Mouse (Mus musculus) gastrocnemius, postnatal 10 days (tissue): ENCODE data around the gene Net1. TPM values are rescaled to one million over a fixed set of nuclear protein-coding genes. Genes with fewer than 3 reads are reported as not detected.
A peak's percentile ranks its signal among the peaks of the same experiment; 100 is the strongest.
"Not testable (repeated sequence)": the region's sequence is repeated elsewhere in the genome, so short reads cannot be mapped to it uniquely, and the experiment has no call there.

ENCODE experiments used
- DNase-seq: peaks from one replicate; pipeline ENCODE4 v3.0.0; 2021; ENCODE audit warnings: mixed read lengths
- long read RNA-seq, 2 experiments: library from polyadenylated mRNA; stranded (forward); transcript quantifications; one replicate each; pipeline ENCODE4 v2.0.0; 2021
- total RNA-seq, 2 experiments: library from RNA; stranded (reverse); gene quantifications; 2 replicates each; pipeline ENCODE4 v1.2.3; 2021

Gene Net1
- 10 to 100 TPM; 48.0 to 48.7 TPM for total RNA-seq
- long read RNA-seq, experiment 1, transcript Net1-202 (10 exons, 3,871 nt), result major isoform, 13 of 18 reads
- long read RNA-seq, experiment 1, partial matches to known transcripts, result 1 of 18 reads
- long read RNA-seq, experiment 1, other reads (novel, unspliced or antisense), result 4 of 18 reads
- long read RNA-seq, experiment 2, transcript Net1-202 (10 exons, 3,871 nt), result major isoform, 10 of 16 reads
- long read RNA-seq, experiment 2, partial matches to known transcripts, result 4 of 16 reads
- long read RNA-seq, experiment 2, other reads (novel, unspliced or antisense), result 1 of 16 reads

- peak; percentile 89 for DNase-seq
These were observed at the start of gene Net1, which contains the start of gene Tubal3 for GRCm38 (mm10) chr13:3917571-3918311. TSS of gene Net1 (minus strand) at chr13:3918220. TSS of gene Tubal3 (plus strand) at chr13:3918274.

GRCm38 (mm10) chr13:3951198-3951914 is 33.3 kb upstream of the Net1 start:
- DNase-seq, result no peak

GRCm38 (mm10) chr13:3949477-3949876 is 31.5 kb upstream of the Net1 start:
- DNase-seq, result no peak

- DNase-seq, result no peak
These were observed 29.2 kb upstream of the Net1 start for GRCm38 (mm10) chr13:3947267-3947666.

DNA sequence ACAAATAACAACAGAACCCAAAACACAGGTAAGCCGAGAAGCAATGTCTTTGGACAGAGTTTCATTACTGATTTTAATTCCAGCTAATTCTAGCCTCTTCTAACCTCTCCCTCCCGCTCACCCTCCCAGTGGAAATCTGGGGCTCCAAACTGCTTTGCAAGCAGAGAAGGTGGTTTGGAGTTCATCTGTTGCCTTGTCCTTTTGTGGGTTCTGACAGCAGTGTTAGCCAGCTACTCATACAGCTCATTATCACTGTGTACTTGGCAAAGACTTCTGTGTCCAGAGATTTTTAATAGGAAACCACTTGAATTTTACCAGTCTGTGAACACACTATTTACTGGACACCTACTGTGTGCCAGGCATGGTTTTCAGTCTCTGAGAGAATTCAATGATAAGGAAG is 27.2 kb upstream of the Net1 start, which contains the start of gene Ucn3:
Gene Ucn3, minus strand, starts transcription at position 101 of the 400 bp plus-strand sequence.
- no peak for DNase-seq

DNA sequence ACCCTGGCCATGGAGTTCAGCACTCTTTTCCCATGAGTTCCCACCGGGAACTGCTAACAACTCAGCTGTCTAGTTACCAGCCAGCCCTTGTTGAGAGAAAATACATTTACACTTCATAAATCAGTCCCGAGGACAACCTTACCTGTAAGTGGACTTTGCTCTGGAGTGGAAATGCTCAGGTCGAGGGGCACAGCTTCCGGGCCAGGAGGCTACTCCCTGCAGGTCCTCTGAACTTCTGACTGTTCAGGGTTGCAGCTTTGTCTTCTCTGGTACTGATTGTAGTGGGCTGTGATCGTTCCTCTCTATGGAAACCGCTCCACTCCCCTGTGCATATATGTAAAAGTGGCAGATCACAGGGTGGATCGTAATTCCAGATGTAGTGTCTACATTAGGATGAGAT is 26.7 kb upstream of the Net1 start:
- DNase-seq, result no peak

DNA sequence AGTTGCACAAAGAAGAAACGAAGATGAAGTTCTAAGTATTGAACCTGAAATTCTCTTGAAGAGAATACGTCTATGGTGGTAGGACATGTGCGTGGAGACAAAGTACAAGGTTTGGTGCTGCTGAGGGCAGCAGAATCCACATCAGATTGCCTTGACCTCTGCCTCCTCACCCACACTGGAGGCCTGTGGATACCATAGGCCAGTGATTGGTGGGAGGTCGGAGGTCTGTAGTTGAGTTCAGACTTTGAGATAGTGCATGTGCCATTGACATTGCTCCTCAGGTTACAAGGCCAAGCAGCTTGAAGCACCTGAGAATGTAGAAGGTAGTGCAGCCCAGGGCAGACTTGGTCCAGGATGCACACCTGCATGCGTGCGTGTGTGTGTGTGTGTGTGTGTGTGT is 8.0 kb upstream of the Net1 start:
- no peak for DNase-seq

DNA sequence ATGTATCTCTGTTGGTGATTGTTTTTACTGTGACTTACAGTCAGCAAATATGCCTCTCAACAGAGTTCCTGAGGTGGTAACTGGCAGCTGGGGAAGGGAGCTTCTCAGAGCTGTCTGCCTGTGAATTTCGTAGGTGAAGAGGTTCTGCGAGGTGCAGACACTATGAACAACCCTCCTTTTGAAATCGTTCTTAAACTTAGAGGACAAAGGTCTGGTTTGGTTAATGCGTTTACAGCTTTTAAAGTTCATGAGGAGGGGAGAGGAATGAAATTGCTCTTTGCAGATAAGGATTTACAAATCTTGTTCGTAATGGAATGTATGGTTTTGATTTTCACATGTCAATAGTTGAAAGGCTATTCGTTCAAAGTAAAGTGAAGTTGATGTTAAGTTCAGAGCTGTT is 7.6 kb upstream of the Net1 start:
- DNase-seq, result no peak

GRCm38 (mm10) chr13:3924483-3924882 is 6.5 kb upstream of the Net1 start:
- no peak for DNase-seq

DNA sequence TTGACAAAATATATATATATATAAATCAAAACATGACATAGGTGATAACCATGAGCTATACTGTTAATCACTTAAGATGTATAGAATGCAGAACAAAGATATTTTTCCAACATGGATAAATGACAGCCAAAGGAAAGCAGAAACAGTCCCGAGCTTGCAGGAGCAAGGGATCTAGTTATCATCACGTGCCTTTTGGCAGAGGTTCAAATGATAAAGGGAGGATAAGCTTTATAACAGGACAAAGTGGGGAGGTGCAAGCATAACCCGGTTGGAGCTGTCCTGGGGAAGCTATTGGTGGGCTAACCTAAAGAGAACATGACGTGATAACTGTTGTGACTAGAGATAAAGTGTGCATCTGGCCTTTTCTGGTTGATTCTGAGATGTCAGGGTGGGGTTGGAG is 4.5 kb downstream of the Net1 start:
- no peak for DNase-seq

DNA sequence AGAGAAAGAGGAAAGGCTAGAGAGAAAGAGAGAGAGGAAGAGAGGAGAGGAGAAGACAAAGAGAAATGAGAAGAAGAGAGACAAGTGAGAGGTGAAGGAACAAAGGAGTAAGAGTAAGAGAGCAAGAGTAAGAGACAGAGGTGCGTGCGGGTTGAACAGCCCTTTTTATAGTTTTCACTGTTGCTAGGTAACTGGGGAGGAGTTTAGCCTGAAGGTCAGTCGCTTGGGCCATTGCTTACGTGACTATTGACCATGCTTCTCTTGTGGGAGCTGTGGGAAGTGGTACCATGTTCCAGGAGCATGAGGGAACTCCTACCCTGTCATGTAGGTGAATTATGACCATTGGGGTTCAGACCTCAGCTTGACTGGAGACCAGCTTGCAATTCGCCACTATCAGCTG is 7.7 kb downstream of the Net1 start:
- no peak for DNase-seq

DNA sequence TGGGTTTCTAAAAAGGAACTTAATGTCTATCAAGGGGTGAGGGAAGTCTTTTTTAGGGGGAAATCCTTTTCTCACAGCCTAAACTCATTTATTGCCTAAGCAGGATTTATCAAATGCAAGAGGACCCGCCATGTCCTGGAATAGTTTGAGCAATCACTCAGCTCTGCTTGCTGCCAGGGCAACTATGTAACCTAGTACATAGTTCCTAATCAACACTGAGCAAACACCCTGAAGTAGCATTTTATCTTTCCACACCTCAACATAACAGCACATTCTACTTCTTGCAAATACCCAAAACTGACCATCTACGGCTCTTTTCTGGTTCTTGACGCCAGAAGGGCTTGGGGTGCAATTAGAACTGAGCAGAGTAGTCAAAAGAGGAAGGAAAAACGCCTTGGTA is 9.8 kb downstream of the Net1 start:
- no peak for DNase-seq

DNA sequence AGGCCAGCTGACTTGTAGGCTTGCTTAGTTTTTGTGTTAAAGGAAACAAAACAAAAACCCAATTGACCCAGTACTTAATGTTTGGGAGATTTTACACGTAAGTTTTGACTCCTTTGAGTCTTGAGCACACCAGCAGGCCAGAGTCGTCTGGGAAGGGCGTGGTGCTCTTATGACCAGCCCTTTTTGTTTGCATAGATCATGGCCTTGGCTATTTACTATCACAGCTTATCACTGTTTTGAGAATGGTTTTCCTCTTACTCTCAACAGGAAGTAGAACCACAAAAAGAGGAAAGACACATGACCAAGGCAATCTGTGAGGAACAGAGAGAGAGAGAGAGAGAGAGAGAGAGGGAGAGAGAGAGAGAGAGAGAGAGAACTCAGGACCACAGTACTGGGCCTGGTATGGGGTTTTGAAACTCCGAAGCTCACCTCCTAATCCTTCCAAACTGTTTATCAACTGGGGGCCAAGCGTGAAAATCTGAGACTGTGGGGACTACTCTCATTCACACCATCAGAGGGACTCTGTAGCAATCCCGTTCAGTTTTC is 10.8 kb downstream of the Net1 start:
- no peak for DNase-seq

DNA sequence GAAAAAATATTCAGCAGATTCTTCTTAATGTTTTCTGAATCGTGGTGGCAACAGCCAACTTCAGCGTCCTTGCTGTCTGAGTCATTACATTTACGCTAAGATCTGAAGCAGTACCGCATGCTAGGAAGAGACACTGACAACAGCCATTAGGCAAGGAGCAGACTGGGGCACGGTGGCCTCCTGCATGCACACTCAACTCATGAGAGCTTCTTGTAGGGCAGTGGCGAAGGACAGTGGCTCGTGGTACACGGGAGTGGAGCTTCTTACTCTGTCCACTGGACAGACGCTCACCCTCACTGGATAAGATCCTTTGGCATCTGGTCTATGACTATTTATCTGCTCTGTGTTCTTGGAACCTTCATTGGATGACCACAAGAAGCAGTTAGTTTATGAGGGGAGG is 18.7 kb downstream of the Net1 start:
- no peak for DNase-seq

DNA sequence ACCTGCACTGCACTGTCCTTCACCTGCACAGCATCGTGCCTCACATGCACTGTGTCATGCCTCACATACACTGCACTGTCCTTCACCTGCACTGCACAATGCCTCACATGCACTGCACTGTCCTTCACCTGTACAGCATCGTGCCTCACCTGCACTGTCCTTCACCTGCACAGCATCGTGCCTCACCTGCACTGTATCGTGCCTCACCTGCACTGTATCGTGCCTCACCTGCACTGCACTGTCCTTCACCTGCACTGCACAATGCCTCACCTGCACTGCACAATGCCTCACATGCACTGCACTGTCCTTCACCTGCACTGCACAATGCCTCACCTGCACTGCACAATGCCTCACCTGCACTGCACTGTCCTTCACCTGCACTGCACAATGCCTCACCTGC is 19.8 kb downstream of the Net1 start:
- DNase-seq, result not testable (repeated sequence)

GRCm38 (mm10) chr13:3896913-3897312 is 21.1 kb downstream of the Net1 start:
- peak; percentile 63 for DNase-seq

- DNase-seq, result no peak
These were observed 22.0 kb downstream of the Net1 start for GRCm38 (mm10) chr13:3896032-3896431.

DNA sequence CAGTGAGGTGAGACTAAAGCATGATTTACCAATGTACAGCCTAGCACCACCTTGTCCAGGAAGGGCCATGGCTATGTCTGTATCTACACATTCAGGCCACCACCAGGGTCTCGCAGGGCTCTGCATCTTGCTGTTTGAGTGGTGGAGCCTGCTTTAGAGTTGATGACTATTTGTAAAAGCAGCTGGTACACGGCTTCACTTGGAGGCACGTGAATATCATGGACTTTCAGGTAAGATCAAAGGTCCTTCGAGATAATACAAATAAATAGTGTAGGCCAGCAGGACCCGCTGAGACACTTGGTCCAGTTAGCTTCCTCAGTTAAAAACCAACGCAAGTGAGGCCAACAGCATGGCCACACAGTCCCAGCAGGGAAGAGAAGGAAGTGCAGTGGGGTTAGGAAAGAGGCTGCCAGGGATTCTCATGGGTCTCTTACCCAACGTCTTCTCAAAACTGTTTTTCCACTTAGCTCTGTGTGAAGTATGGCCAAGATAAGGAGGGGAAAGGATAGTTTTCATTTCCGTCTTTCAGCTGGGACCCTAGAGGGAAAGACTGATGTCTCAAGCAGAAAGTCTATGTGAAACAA is 22.5 kb downstream of the Net1 start:
- no peak for DNase-seq

GRCm38 (mm10) chr13:3894549-3894948 is 23.5 kb downstream of the Net1 start:
- no peak for DNase-seq

DNA sequence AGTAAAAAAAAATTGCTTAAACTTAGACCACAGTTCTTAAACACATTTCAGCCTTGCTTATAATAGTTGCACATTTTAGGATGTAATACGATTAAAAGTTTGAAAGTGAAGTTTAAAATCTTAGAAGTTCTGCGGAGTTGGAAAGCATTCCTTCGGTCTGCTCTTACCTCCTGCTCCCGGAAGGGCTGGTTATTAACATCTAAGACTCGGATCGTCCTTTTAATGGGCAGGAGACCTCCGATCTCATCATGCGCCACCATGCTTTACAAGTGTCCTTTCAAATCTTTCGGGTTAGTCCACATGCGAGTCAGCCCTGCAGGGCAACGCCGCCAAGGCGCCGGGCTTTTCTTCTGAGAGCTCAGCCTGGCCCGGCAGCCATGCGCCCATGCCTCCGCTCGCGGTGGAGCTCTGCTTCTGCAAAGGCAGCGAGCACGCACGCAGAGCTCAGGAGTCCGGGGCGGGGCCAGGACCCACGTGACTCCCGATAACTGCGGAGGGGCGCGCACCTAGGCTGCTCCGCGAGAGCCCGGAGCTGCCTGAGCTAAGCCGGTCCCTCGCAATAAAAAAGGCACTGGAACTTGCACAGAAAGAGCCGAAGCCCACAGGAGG is 24.8 kb downstream of the Net1 start:
- DNase-seq, result peak; percentile 86

DNA sequence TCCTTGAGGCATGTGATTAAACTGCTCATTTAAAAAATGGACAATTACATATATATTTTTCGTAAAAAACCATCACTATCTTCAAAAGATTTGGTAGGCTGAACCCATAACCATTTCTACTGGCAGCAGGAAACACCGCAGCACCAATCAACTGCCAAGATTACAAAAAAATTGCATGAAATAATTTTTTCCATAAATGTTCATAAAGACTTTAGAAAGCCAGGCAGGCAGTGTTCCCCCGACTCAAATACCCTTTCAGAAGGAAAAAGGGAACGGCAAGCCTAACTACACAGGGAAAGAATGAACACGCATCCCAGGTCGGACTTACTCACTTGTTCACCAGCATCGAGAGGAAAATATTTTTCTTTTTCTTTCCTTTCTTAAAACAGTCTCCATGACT is 25.4 kb downstream of the Net1 start:
- no peak for DNase-seq

- no peak for DNase-seq
These were observed 26.4 kb downstream of the Net1 start for GRCm38 (mm10) chr13:3891479-3892087.
